Mouse (Mus musculus): ENCODE data around the gene Hdac7. TPM values are rescaled to one million over a fixed set of nuclear protein-coding genes. Genes with fewer than 3 reads are reported as not detected.

The Hdac7 gene
- total and polyA plus RNA-seq, 3 experiments: 19.8 to 55.2 (median 21.7) TPM

- Histone ChIP-seq H3K79me2 (replicated peaks; ENCODE audit: control insufficient read depth, extremely low read depth, insufficient read depth, poor library complexity, severe bottlenecking) (peaks cover 43% of the 10 kb centered on the region), H3K9ac (ENCODE audit: insufficient read depth, low read depth) (peak overlapping the region; percentile 80), H3K4me1 (ENCODE audit: control insufficient read depth in 1 of 2, insufficient read depth in 2 of 2) (peaks cover 49 to 87% of the 10 kb centered on the region in 2 experiments), H3K4me2 (ENCODE audit: insufficient read depth, low read depth, poor library complexity, severe bottlenecking) (peak overlapping the region; percentile 96), H3K27ac (ENCODE audit: insufficient read depth, low read depth) (peak overlapping the region; percentile 96), H3K9me3 (replicated peaks; ENCODE audit: low read length) (no peaks in the 10 kb centered on the region), H3K27me3 (replicated peaks) (no peaks in the 10 kb centered on the region), H3K4me3 (replicated peaks in 1 of 3; ENCODE audit: low read depth in 2 of 3, low read length in 2 of 3, poor library complexity in 1 of 3) (peak overlapping the region; percentile 32 to 60 (median 46)), H3K36me3 (replicated peaks in 1 of 2; ENCODE audit: control insufficient read depth in 1 of 2, insufficient read depth in 1 of 2, low read length in 1 of 2) (peaks cover 0 to 13% of the 10 kb centered on the region in 2 experiments)
- no peak for TF ChIP-seq CTCF (conservative IDR thresholded peaks at IDR 0.05 in 1 of 2, IDR thresholded peaks at IDR 0.05 in 1 of 2; ENCODE audit: low read depth in 2 of 2, low read length in 2 of 2)
- peak; percentile 67 for TF ChIP-seq ELF1 (IDR thresholded peaks at IDR 0.05; ENCODE audit: low read depth, low read length)
- TF ChIP-seq GABPA (IDR thresholded peaks at IDR 0.05; ENCODE audit: insufficient replicate concordance, low read depth, low read length): no peak
- no peak for TF ChIP-seq ZKSCAN1 (IDR thresholded peaks at IDR 0.05; ENCODE audit: borderline replicate concordance, low read depth, low read length)
- TF ChIP-seq PAX5 (IDR thresholded peaks at IDR 0.05; ENCODE audit: low read length): no peak
- no peak for TF ChIP-seq JUN (IDR thresholded peaks at IDR 0.05; ENCODE audit: insufficient read depth, low read depth, low read length)
- TF ChIP-seq BHLHE40 (IDR thresholded peaks at IDR 0.05; ENCODE audit: low read depth, low read length): peak; percentile 26; the same call in 1 of the 2 replicates
- TF ChIP-seq HCFC1 (IDR thresholded peaks at IDR 0.05; ENCODE audit: low read depth, low read length): peak; percentile 28; the same call in 1 of the 2 replicates
- TF ChIP-seq KAT2A (IDR thresholded peaks at IDR 0.05; ENCODE audit: insufficient replicate concordance, low read length): 0 out of 2 replicates have a peak, but pooled peaks have one; percentile 3
- peak; percentile 25; the same call in 1 of the 2 replicates for TF ChIP-seq SIN3A (IDR thresholded peaks at IDR 0.05; ENCODE audit: low read length)
- TF ChIP-seq ZMIZ1 (IDR thresholded peaks at IDR 0.05; ENCODE audit: low read depth, low read length): no peak
- TF ChIP-seq NELFE (IDR thresholded peaks at IDR 0.05; ENCODE audit: low read depth, low read length): no peak
- TF ChIP-seq ZNF384 (IDR thresholded peaks at IDR 0.05; ENCODE audit: low read depth, low read length): no peak
- TF ChIP-seq RCOR1 (conservative IDR thresholded peaks at IDR 0.05; ENCODE audit: low read depth, low read length): peak; percentile 77; the same call in 1 of the 2 replicates
- peak; percentile 89 for TF ChIP-seq TCF12 (IDR thresholded peaks at IDR 0.05; ENCODE audit: low read depth, low read length)
- TF ChIP-seq ETS1 (conservative IDR thresholded peaks at IDR 0.05; ENCODE audit: low read depth, low read length): peak; percentile 80
- TF ChIP-seq JUND (conservative IDR thresholded peaks at IDR 0.05; ENCODE audit: low read depth, low read length): no peak
- TF ChIP-seq USF2 (conservative IDR thresholded peaks at IDR 0.05; ENCODE audit: low read depth, low read length): no peak
- no peak for TF ChIP-seq POLR2AphosphoS2 (IDR thresholded peaks at IDR 0.05; ENCODE audit: low read depth, low read length)
- peak; percentile 81 for TF ChIP-seq EP300 (IDR thresholded peaks at IDR 0.05; ENCODE audit: low read length)
- TF ChIP-seq NRF1 (IDR thresholded peaks at IDR 0.05; ENCODE audit: low read depth, low read length): no peak
- TF ChIP-seq MEF2A (IDR thresholded peaks at IDR 0.05; ENCODE audit: borderline replicate concordance, low read depth, low read length): peak; percentile 51
- TF ChIP-seq MAZ (IDR thresholded peaks at IDR 0.05; ENCODE audit: low read depth, low read length): peak; percentile 88
- peak; percentile 38 for TF ChIP-seq POLR2A (IDR thresholded peaks at IDR 0.05; ENCODE audit: low read depth, low read length)
- TF ChIP-seq MAX (IDR thresholded peaks at IDR 0.05; ENCODE audit: low read length): no peak
- TF ChIP-seq CHD1 (IDR thresholded peaks at IDR 0.05; ENCODE audit: low read depth, low read length): no peak
- TF ChIP-seq UBTF (IDR thresholded peaks at IDR 0.05; ENCODE audit: low read depth, low read length): no peak; the same call in 1 of the 2 replicates
- TF ChIP-seq TBP (conservative IDR thresholded peaks at IDR 0.05; ENCODE audit: low read depth, low read length): no peak
- 0 out of 2 replicates have a peak, but pooled peaks have one; percentile 28 for TF ChIP-seq CHD2 (IDR thresholded peaks at IDR 0.05; ENCODE audit: low read length)
- no peak for TF ChIP-seq MXI1 (IDR thresholded peaks at IDR 0.05; ENCODE audit: low read depth, low read length)
- TF ChIP-seq RAD21 (IDR thresholded peaks at IDR 0.05; ENCODE audit: low read depth, low read length): no peak
- no peak for TF ChIP-seq E2F4 (IDR thresholded peaks at IDR 0.05; ENCODE audit: insufficient replicate concordance, low read depth, low read length)
- 0 out of 2 replicates have a peak, but pooled peaks have one; percentile 36 for TF ChIP-seq MYC (IDR thresholded peaks at IDR 0.05; ENCODE audit: low read depth, low read length)
- TF ChIP-seq MAFK (IDR thresholded peaks at IDR 0.05; ENCODE audit: insufficient replicate concordance, low read length): peak; percentile 53; the same call in 1 of the 2 replicates
- TF ChIP-seq ZC3H11A (IDR thresholded peaks at IDR 0.05; ENCODE audit: low read depth, low read length): no peak
- TF ChIP-seq IRF4 (IDR thresholded peaks at IDR 0.05; ENCODE audit: low read depth, low read length): no peak
- no peak for TF ChIP-seq USF1 (IDR thresholded peaks at IDR 0.05; ENCODE audit: low read depth, low read length)
- TF ChIP-seq SMC3 (IDR thresholded peaks at IDR 0.05; ENCODE audit: low read depth, low read length): no peak
- peak; percentile 87 for DNase-seq (ENCODE audit: extremely low read depth)
- in situ Hi-C loops (cut with MboI; ENCODE audit: low pct_ligation_motif_present, low pct_unique_long_range_greater_than_20kb, low sequenced_read_pairs) (loop anchor here (25.0 kb wide), 1 partner anchor 364 kb away; no protein-coding TSS in a partner anchor), dilution Hi-C loops (cut with MboI; ENCODE audit: extremely low pct_ligation_motif_present, extremely low pct_unique_long_range_greater_than_20kb, low sequenced_read_pairs) (no loop called here)
These were observed 18.2 kb downstream of the Hdac7 start for GRCm38 (mm10) chr15:97825941-97826587.

All from CH12.LX (cell line).